Mouse (Mus musculus): ENCODE results near the gene Lsamp.

The Lsamp gene

GRCm38 (mm10) chr16:39984205-39984634, at the start of gene Lsamp:
Gene Lsamp, plus strand, starts transcription at chr16:39984361.
- DNase-seq (ENCODE audit: low spot score) = peak; percentile 90

DNA sequence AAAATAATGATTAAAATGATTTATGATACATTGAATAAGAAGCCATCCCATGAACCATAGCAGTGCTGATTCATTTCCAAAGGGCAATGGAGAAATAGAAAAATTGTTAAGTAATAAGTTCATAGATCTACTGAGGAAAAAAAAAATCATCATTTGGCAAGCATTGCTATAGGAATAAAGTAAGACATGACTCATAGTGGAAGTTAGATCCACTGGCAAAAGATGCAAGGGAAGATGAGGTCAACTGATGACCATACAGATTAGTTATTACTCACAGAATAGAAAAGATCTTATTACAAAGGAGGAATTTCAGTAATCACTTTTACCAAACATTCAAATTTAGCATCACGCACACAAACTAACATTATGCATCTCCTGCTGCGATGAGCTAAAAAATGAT, 26.5 kb upstream of the Lsamp start:
- no peak for DNase-seq (ENCODE audit: low spot score)

- DNase-seq (ENCODE audit: low spot score) = no peak
Measured at GRCm38 (mm10) chr16:39972712-39973111, 11.4 kb upstream of the Lsamp start.

GRCm38 (mm10) chr16:39984635-39985291, 602 bp downstream of the Lsamp start:
- peak; percentile 66 for DNase-seq (ENCODE audit: low spot score)

- DNase-seq (ENCODE audit: low spot score) = no peak
Measured at GRCm38 (mm10) chr16:39988466-39988865, 4.3 kb downstream of the Lsamp start.

DNA sequence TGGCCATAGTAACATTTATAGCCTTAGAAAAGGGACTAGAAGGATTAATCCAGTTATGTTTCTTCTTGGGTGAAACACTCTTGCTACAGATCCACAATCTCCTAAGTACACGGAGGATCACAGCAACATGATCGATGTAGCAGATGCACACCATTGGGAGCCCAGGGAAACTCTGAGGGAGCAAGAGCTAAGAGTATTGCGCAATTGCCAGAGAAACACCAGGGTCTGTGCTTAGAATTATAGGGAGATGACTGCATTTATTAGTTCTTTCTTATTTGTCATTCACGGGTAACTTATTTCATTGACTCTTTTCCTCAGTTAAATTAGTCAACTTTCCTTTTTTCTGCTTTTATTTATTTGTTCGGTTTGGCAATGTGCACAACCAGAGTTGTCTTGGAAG, 10.7 kb downstream of the Lsamp start:
- no peak for DNase-seq (ENCODE audit: low spot score)

GRCm38 (mm10) chr16:40008800-40009199, 24.6 kb downstream of the Lsamp start:
- DNase-seq (ENCODE audit: low spot score) = no peak

- DNase-seq (ENCODE audit: low spot score) = no peak
Measured at GRCm38 (mm10) chr16:40011106-40011505, 26.9 kb downstream of the Lsamp start.

- DNase-seq (ENCODE audit: low spot score) = no peak
Measured at GRCm38 (mm10) chr16:40022611-40023010, 38.5 kb downstream of the Lsamp start.

DNA sequence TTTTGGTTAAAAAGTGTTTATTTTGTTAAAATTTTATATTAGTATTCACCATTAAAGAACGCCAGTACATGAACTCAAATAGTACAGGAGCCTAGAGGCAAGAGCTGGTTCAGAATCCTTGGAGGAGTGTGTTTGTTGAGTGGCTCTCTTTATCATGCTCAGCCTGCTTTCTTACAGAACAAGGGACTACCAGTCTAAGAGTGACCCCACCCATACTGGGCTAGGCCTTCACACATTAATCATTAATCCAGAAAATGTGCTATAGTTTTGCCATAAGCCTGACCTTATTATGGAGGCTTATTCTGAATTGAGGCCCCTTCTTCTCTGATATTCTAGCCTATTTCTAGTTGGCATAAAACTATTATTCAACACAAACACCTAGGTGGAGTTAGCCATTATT, 52.6 kb downstream of the Lsamp start:
- no peak for DNase-seq (ENCODE audit: low spot score)

GRCm38 (mm10) chr16:40059546-40059945, 75.4 kb downstream of the Lsamp start:
- no peak for DNase-seq (ENCODE audit: low spot score)

- no peak for DNase-seq (ENCODE audit: low spot score)
Measured at GRCm38 (mm10) chr16:40059968-40060367, 75.8 kb downstream of the Lsamp start.

- DNase-seq (ENCODE audit: low spot score) = no peak
Measured at GRCm38 (mm10) chr16:40060491-40060890, 76.3 kb downstream of the Lsamp start.

DNA sequence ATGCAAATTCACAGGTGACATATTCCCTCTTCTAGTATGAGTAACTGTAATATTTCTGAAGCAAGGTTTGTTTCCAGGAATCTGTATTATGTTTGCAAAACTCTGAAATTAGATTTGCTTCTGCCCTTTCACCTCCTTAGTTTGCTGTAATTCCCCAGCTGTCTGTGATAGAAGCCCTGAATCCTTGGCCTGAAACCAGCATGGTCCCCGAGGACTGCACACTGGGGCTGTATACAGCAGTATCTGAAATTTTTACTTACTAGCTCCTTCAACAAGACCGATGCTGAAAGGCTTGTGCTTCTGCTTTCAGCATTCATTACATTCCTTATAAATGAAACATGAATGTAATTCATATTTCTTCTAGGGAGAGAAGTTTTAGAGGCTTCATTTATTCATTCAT, 91.4 kb downstream of the Lsamp start:
- DNase-seq (ENCODE audit: low spot score) = no peak

GRCm38 (mm10) chr16:40080224-40080623, 96.1 kb downstream of the Lsamp start:
- DNase-seq (ENCODE audit: low spot score) = peak; percentile 46

GRCm38 (mm10) chr16:40104329-40104728, 120.2 kb downstream of the Lsamp start:
- no peak for DNase-seq (ENCODE audit: low spot score)

GRCm38 (mm10) chr16:40182918-40183317, 198.8 kb downstream of the Lsamp start:
- DNase-seq (ENCODE audit: low spot score) = peak; percentile 5

DNA sequence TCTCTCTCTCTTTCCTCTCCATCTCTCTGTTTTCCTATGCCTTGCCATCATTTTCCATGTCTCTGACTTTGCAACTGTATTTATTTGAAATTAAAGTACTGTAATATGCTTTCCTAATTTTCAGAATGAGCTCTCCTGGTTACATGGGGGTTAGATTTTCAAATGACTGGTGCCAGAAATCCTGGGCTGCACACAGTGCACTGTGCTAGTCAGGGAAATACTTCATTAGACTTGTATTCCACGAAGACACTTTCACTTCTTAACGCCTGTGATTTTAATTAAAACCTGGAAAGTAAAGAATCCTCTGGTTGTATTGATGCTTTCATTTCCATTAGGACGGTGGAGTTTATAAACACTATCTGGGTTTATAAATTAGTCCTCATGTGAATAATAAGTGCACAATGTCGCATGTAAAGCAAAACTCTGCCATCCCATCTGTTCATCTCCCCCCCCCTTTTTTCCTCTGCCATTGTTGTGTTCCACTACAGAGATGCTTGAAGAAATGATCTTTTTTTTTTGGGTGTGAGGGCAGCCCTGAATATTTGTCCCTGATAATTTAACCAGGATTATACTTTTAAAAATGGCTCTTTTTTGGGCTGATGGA, 203.9 kb downstream of the Lsamp start:
- no peak for DNase-seq (ENCODE audit: low spot score)

- no peak for DNase-seq (ENCODE audit: low spot score)
Measured at GRCm38 (mm10) chr16:40194401-40194800, 210.2 kb downstream of the Lsamp start.

- DNase-seq (ENCODE audit: low spot score) = no peak
Measured at GRCm38 (mm10) chr16:40194839-40195238, 210.7 kb downstream of the Lsamp start.

- DNase-seq (ENCODE audit: low spot score) = peak; percentile 6
Measured at GRCm38 (mm10) chr16:40228627-40229026, 244.5 kb downstream of the Lsamp start.

DNA sequence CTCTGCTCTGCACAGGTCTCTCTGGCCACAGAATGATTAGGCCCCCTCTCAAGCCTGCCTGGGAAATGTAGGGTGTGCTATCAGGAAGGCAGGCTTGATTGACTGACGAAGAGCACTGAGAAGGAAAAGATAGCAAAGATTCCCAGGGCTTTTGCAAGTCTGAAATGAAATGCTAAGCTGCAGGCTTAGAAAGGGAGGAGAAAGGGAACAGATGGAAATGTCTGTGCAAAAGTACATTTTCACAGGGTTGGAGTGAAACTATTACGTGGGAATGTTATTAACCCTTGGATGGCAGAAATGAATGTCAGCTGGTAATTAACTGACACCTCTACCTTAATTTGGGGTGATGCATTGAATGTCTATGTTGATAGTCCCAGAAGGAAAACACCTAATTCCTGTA, 248.9 kb downstream of the Lsamp start:
- no peak for DNase-seq (ENCODE audit: low spot score)

- no peak for DNase-seq (ENCODE audit: low spot score)
Measured at GRCm38 (mm10) chr16:40234151-40234895, 250.2 kb downstream of the Lsamp start.
